Mouse (Mus musculus) midbrain, embryonic 16.5 days (tissue): ENCODE results near the gene Selenof. TPM values are rescaled to one million over a fixed set of nuclear protein-coding genes. Genes with fewer than 3 reads are reported as not detected.

Source experiments
- ATAC-seq: fragments of 200-750 bp; cut with Nextera tagmentation; 2 replicates; pipeline ENCODE4 v1.8.0; 2017; ENCODE audit warnings: moderate TSS enrichment
- H3K27ac ChIP-seq: fragments of 300-500 bp; sonication (generic); 2 replicates; pipeline ENCODE4 v1.5.1; 2014; ENCODE audit warnings: mild to moderate bottlenecking, low read length, mixed read lengths
- H3K27me3 ChIP-seq: fragments of 300-500 bp; sonication (generic); 2 replicates; pipeline ENCODE4 v1.6.1; 2014; ENCODE audit warnings: low read depth, low read length, mixed read lengths; ENCODE audit not compliant: control insufficient read depth, insufficient read depth
- H3K36me3 ChIP-seq: fragments of 300-500 bp; sonication (generic); 2 replicates; pipeline ENCODE4 v1.6.1; 2014; ENCODE audit warnings: mild to moderate bottlenecking, low read length, moderate library complexity, mixed read lengths; ENCODE audit not compliant: control insufficient read depth, insufficient read depth
- H3K4me1 ChIP-seq: fragments of 300-500 bp; sonication (generic); 2 replicates; pipeline ENCODE4 v1.6.1; 2014; ENCODE audit warnings: mild to moderate bottlenecking, low read length, mixed read lengths; ENCODE audit not compliant: control insufficient read depth, insufficient read depth
- H3K4me2 ChIP-seq: fragments of 300-500 bp; sonication (generic); 2 replicates; pipeline ENCODE4 v1.6.1; 2014; ENCODE audit warnings: mild to moderate bottlenecking, low read length, mixed read lengths
- H3K4me3 ChIP-seq: fragments of 300-500 bp; sonication (generic); 2 replicates; pipeline ENCODE4 v1.5.1; 2014; ENCODE audit warnings: low read depth, mild to moderate bottlenecking, low read length, moderate library complexity, mixed read lengths
- H3K9ac ChIP-seq: fragments of 300-500 bp; sonication (generic); 2 replicates; pipeline ENCODE4 v1.6.1; 2014; ENCODE audit warnings: low read depth, low read length, mixed read lengths
- H3K9me3 ChIP-seq: fragments of 300-500 bp; sonication (generic); replicated peaks from 2 replicates; pipeline ENCODE4 v1.6.1; 2014; ENCODE audit warnings: mild to moderate bottlenecking, low read length, mixed read lengths; ENCODE audit not compliant: control insufficient read depth, poor library complexity, severe bottlenecking
- WGBS: fragments of 180-500 bp; shearing (Covaris S2); extraction: QIAGEN DNeasy Blood & Tissue Kit; methylation state at CpG from one replicate; pipeline ENCODE4 v1.1.7; 2014; 5-methylcytosine and 5-hydroxymethylcytosine counted together
- polyA plus RNA-seq: library from polyadenylated mRNA; unstranded; fragments of >200 nt; fragmentation: Nextera tagmentation; extraction: Ambion mirVana; gene quantifications from 2 replicates; pipeline ENCODE4 v1.2.1, GENCODE M21; 2015

Gene Selenof
- polyA plus RNA-seq, 1 experiment from 2014 or later, result 552 TPM

DNA sequence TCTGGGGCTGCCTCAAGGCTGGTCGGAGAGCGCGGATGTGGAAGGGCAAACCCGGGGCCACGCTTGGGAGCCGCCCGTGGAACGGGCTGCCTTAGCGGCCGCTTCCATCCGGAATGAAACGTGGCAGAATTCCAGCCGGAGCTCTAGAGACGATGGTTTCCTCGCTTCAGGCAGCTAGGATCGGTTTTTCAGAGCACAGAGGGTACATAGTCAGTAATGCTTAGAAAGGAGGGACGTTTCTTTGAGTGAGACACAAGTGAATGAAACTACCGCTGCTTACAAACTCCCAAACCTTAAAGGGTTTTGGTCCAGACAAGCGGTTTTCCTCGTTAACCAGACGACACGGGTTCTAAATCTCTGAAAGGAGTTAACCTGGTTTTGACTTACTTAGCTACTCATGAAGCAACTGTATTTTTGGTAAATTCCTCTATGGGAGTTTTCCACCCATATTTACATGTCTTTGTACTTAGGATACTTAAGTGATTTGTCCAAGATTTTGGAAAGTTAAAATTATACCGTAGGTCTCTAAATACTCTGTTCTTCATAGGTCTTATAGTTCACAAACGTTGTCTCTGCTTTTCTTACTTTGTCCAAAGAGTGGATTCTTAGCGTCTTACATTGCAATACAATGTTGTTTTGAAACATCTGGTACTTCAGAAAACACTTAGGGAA lies 848 bp downstream of the Selenof start:
- H3K4me2 ChIP-seq, result peak overlapping the region; percentile 54

DNA sequence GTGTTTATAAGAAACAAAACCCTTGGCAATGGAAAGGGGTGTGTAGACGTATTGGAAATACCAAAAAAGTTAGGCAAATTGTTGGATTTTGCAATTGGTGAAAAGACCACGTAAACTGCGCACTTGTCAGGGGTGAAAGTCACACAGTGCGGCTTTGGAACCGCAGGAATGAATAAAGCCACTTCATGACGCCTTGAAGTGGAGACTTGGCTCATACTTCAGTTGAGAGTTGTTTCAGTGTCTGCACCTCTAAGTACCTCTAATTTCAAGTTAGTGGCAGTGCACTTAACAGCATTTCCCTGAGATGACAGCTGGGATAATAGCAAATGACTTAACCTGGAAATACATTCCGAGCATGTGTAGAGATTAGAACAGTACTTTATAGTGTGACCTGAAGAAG lies 4.2 kb downstream of the Selenof start:
- Histone ChIP-seq H3K4me1 (peaks cover 23% of the 10 kb centered on the region), H3K27ac (no peak overlapping the region), H3K27me3 (no peaks in the 10 kb centered on the region), H3K9me3 (no peaks in the 10 kb centered on the region), H3K9ac (no peak overlapping the region), H3K4me3 (no peak overlapping the region), H3K4me2 (no peak overlapping the region), H3K36me3 (peaks cover 3% of the 10 kb centered on the region; the same call in 1 of the 2 replicates)
- WGBS, result 85% methylated on average over 7 of the region's 7 CpGs
- no peak for ATAC-seq

More for the DNA sequence above, 848 bp downstream of the Selenof start:
- Histone ChIP-seq H3K36me3 (no peaks in the 10 kb centered on the region), H3K4me1 (peaks cover 43% of the 10 kb centered on the region), H3K27me3 (no peaks in the 10 kb centered on the region), H3K9ac (peak overlapping the region; percentile 91), H3K4me3 (peak overlapping the region; percentile 86), H3K27ac (peak overlapping the region; percentile 94), H3K9me3 (no peaks in the 10 kb centered on the region)
- WGBS, result under 1% methylated on average over 25 of the region's 25 CpGs
- no peak for ATAC-seq

DNA sequence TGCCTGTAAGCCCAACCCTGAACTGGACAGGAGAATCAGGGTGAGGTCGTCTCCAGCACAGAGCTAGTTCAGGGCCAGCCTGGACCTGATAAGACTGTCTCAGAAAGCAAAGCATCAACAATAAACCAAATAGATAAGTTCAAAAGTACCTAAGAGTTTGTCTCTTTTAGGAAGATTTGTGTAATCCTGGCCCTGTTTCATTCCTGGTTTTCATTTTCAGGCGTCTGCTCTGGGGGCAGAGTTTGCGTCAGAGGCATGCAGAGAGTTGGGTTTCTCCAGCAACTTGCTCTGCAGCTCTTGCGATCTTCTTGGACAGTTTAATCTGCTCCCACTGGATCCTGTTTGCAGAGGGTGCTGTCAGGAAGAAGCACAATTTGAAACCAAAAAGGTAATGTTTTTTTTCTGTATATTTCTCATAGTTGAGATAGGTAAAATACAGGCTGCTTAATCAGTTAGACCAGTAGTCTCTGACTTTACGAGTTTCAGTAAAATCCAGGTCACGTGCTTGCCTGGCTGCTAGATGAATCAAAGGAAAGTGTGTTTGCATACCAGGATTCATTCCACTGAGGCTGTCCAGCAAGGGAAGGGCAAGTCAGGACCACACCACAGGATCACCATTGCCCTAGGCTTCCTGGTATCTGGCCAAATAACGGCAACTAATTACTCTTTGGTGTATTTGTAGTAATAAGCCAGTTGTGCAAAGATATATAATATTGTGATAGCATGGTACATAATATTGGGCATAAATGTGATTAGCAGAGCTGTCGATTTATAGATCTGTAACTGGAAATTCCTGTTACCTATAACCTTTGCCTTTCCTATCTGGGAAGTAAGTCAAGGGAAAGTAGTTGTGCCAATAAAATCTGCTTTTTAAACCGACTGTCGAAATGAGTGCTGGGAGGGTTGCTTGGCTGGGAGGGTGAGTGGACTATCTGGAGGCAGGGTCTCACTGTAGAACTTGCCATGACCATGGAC lies 7.5 kb downstream of the Selenof start:
- WGBS, result 91% methylated on average over 10 of the region's 10 CpGs
- H3K27me3 ChIP-seq, result no peaks in the 10 kb centered on the region
- ATAC-seq, result no peak

DNA sequence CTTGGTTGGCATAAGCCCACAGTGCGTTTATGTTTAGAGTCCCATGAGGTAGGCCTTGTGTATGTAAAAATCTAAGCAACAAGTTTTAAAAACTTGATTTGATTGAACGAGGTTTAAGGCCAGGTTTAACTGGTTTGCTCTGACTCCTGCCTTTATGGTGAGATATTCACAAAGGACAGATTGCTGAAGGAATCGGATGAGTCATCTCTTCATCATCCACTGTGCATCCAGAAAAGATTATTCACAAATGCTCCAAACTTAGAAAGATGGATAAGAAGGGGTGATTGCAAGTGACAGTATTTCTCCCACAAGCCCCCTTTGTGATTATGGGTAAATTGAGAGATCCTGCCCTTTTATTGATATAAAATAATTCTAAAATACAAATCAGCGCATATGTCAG lies 8.8 kb downstream of the Selenof start:
- Histone ChIP-seq H3K4me1 (0 out of 2 replicates have a peak, but pooled peaks cover 6% of the 10 kb centered on the region), H3K9ac (no peak overlapping the region), H3K27ac (no peak overlapping the region), H3K36me3 (peaks cover 10% of the 10 kb centered on the region), H3K4me3 (no peak overlapping the region), H3K4me2 (no peak overlapping the region), H3K9me3 (no peaks in the 10 kb centered on the region), H3K27me3 (no peaks in the 10 kb centered on the region)
- no peak for ATAC-seq
- 98% methylated on average over 4 of the region's 4 CpGs for WGBS

More for the DNA sequence above, 7.5 kb downstream of the Selenof start:
- H3K36me3 ChIP-seq, result peaks cover 10% of the 10 kb centered on the region
- no peak overlapping the region for H3K9ac ChIP-seq
- H3K4me2 ChIP-seq, result no peak overlapping the region
- no peak overlapping the region for H3K27ac ChIP-seq
- no peak overlapping the region for H3K4me3 ChIP-seq
- peaks cover 9% of the 10 kb centered on the region; the same call in 1 of the 2 replicates for H3K4me1 ChIP-seq
- no peaks in the 10 kb centered on the region for H3K9me3 ChIP-seq

DNA sequence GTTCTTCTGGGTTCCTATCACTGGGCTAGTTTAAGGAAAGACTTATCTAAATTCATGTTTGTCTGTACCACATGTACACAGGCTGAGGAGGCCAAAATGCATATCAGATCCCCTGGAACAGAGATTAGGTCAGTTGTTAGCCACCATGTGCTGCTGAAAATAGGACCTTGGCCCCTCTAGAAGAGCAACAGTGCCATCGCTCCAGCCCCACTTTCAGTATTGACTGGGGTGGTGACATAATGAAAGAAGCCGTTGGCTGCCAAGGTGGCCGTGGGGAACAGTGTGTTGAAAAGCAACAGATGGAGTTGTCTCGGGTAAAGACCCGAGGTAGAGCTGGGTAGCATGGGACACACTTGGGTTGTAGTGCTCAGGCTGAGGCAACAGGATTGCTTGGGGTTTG lies 9.7 kb downstream of the Selenof start:
- Histone ChIP-seq H3K9ac (no peak overlapping the region), H3K4me1 (0 out of 2 replicates have a peak, but pooled peaks cover 2% of the 10 kb centered on the region), H3K9me3 (no peaks in the 10 kb centered on the region), H3K27me3 (no peaks in the 10 kb centered on the region), H3K36me3 (peaks cover 10% of the 10 kb centered on the region), H3K4me2 (no peak overlapping the region), H3K4me3 (no peak overlapping the region), H3K27ac (no peak overlapping the region)
- WGBS, result 86% methylated on average over 5 of the region's 5 CpGs
- ATAC-seq, result no peak

DNA sequence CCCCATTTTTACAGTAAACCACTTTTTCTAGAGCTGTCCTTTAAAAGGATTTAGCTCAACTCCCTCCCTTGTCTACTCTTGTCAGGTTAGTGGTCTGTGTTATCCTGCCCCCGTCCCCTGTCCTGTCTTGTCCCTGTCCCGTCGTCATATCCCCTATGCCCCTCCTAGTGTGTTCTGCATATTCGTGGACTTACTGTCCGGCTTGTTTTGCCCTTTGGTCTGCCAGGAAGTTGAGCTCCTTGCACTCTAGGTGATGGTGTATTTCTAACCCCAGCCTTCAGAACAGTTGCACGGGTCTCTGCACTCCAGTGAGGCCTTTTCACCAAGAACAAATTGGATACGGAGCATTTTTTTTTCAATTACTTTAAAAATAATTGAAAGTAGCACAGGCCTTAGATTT lies 10.2 kb downstream of the Selenof start:
- no peak overlapping the region for H3K27ac ChIP-seq
- 85% methylated on average over 7 of the region's 7 CpGs for WGBS
- H3K4me3 ChIP-seq, result no peak overlapping the region
- H3K36me3 ChIP-seq, result peaks cover 10% of the 10 kb centered on the region
- no peaks in the 10 kb centered on the region for H3K27me3 ChIP-seq
- no peaks in the 10 kb centered on the region for H3K9me3 ChIP-seq
- H3K4me2 ChIP-seq, result no peak overlapping the region
- no peak for ATAC-seq
- no peak overlapping the region for H3K9ac ChIP-seq
- H3K4me1 ChIP-seq, result 0 out of 2 replicates have a peak, but pooled peaks cover 2% of the 10 kb centered on the region

DNA sequence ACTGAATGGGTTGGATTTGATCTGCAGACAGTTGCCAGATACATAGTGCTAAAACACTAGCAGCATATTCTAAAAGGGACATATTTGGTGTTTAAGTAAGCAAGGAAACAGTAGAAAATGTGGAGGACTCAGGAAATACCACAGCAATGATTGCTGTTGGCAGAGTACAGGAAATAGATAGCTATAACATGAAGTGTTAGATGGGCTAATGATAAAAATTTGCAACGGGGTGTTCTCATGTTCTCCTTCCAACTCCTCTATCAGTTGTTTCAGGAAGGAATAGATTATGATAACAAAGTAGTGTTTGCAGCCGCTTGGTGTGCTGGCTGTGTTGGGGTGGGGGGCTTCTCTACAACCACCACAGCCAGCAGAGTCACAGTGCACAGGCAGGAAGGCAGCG lies 11.7 kb downstream of the Selenof start:
- H3K4me3 ChIP-seq, result no peak overlapping the region
- ATAC-seq, result no peak
- 96% methylated on average over 3 of the region's 3 CpGs for WGBS

DNA sequence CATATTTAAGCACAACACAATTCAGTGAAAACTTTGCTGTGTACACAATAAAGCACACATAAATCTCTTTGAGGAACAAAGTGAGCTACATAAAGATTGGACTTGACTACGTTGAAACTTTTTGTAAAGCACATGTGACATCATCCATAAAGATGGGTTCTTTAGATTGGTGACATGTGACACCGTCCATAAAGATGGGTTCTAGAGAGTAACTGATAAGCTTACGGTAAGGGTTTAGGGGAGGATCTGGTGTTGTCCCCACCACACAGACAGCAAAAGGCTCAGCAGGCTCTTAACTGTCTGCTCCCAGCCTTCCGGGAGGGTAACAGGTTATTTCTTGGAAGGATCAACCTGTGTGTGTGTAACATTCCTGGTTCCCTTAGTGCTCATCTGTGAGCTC lies 12.2 kb downstream of the Selenof start:
- Histone ChIP-seq H3K4me1 (no peaks in the 10 kb centered on the region), H3K36me3 (peaks cover 12% of the 10 kb centered on the region), H3K4me2 (no peak overlapping the region), H3K27me3 (no peaks in the 10 kb centered on the region), H3K27ac (no peak overlapping the region), H3K4me3 (no peak overlapping the region), H3K9ac (no peak overlapping the region), H3K9me3 (no peaks in the 10 kb centered on the region)
- 94% methylated on average over 4 of the region's 4 CpGs for WGBS
- no peak for ATAC-seq

More for the DNA sequence above, 11.7 kb downstream of the Selenof start:
- H3K27me3 ChIP-seq, result no peaks in the 10 kb centered on the region
- H3K4me2 ChIP-seq, result no peak overlapping the region
- no peaks in the 10 kb centered on the region for H3K4me1 ChIP-seq
- H3K36me3 ChIP-seq, result peaks cover 10% of the 10 kb centered on the region
- no peak overlapping the region for H3K9ac ChIP-seq
- no peaks in the 10 kb centered on the region for H3K9me3 ChIP-seq
- no peak overlapping the region for H3K27ac ChIP-seq

DNA sequence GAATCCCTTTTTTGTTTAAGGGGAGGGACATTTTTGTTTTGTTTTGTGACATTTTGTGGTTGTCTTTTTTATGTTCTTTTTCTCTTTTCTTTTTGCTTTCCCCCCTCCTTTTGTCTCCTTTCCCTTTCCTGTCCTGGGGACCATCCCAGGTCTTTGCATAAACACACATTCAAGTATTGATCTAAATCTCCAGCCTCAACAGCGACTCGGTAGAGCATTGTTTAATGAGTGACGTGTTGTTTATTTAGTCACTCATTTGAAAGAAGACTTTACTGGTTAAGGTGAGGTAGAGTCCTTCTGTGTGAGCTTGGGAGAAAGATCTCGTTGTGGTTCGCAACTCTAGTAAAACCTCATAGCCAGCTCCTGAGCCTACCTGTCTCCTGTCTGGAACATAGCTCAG lies 13.7 kb downstream of the Selenof start:
- no peak overlapping the region for H3K4me2 ChIP-seq
- H3K9me3 ChIP-seq, result no peaks in the 10 kb centered on the region
- H3K4me3 ChIP-seq, result no peak overlapping the region
- peaks cover 12% of the 10 kb centered on the region for H3K36me3 ChIP-seq
- WGBS, result 70% methylated on average over 5 of the region's 5 CpGs
- H3K4me1 ChIP-seq, result no peaks in the 10 kb centered on the region
- H3K9ac ChIP-seq, result no peak overlapping the region
- no peak for ATAC-seq
- no peak overlapping the region for H3K27ac ChIP-seq
- no peaks in the 10 kb centered on the region for H3K27me3 ChIP-seq
